Mouse (Mus musculus): Measurements from ENCODE around the gene Wnk2.
"Not testable (repeated sequence)": the region's sequence is repeated elsewhere in the genome, so short reads cannot be mapped to it uniquely, and the experiment has no call there.

Gene Wnk2

GRCm38 (mm10) chr13:49088874-49089273 is 58.9 kb downstream of the Wnk2 start:
- DNase-seq, result peak; percentile 75

- DNase-seq, result peak; percentile 65
Observed at GRCm38 (mm10) chr13:49087420-49087819, 60.4 kb downstream of the Wnk2 start.

GRCm38 (mm10) chr13:49086431-49086830 is 61.4 kb downstream of the Wnk2 start:
- peak; percentile 9 for DNase-seq

- peak; percentile 68 for DNase-seq
Observed at GRCm38 (mm10) chr13:49085211-49085610, 62.6 kb downstream of the Wnk2 start.

GRCm38 (mm10) chr13:49084781-49085180 is 63.0 kb downstream of the Wnk2 start:
- DNase-seq, result peak; percentile 58

- DNase-seq, result peak; percentile 17
Observed at GRCm38 (mm10) chr13:49083941-49084340, 63.9 kb downstream of the Wnk2 start.

GRCm38 (mm10) chr13:49082151-49082879 is 65.5 kb downstream of the Wnk2 start:
- no peak for DNase-seq

GRCm38 (mm10) chr13:49076196-49076595 is 71.6 kb downstream of the Wnk2 start:
- DNase-seq, result no peak

- no peak for DNase-seq
Observed at GRCm38 (mm10) chr13:49075377-49075776, 72.4 kb downstream of the Wnk2 start.

GRCm38 (mm10) chr13:49073295-49073694 is 74.5 kb downstream of the Wnk2 start:
- no peak for DNase-seq

- DNase-seq, result no peak
Observed at GRCm38 (mm10) chr13:49071861-49072260, 76.0 kb downstream of the Wnk2 start.

GRCm38 (mm10) chr13:49069979-49070378 is 77.8 kb downstream of the Wnk2 start:
- DNase-seq, result no peak

GRCm38 (mm10) chr13:49069393-49069792 is 78.4 kb downstream of the Wnk2 start:
- no peak for DNase-seq

GRCm38 (mm10) chr13:49064257-49064656 is 83.6 kb downstream of the Wnk2 start:
- no peak for DNase-seq

GRCm38 (mm10) chr13:49060456-49060855 is 87.4 kb downstream of the Wnk2 start:
- DNase-seq, result no peak

- peak; percentile 63 for DNase-seq
Observed at GRCm38 (mm10) chr13:49058528-49058927, 89.3 kb downstream of the Wnk2 start.

- no peak for DNase-seq
Observed at GRCm38 (mm10) chr13:49056304-49056703, 91.5 kb downstream of the Wnk2 start.

- DNase-seq, result not testable (repeated sequence)
Observed at GRCm38 (mm10) chr13:49054753-49055152, 93.1 kb downstream of the Wnk2 start.

GRCm38 (mm10) chr13:49053333-49053732 is 94.5 kb downstream of the Wnk2 start:
- no peak for DNase-seq

- DNase-seq, result no peak
Observed at GRCm38 (mm10) chr13:49052512-49052911, 95.3 kb downstream of the Wnk2 start.

GRCm38 (mm10) chr13:49047393-49047792 is 100.4 kb downstream of the Wnk2 start:
- no peak for DNase-seq

GRCm38 (mm10) chr13:49044145-49044561 is 103.7 kb downstream of the Wnk2 start:
- no peak for DNase-seq

GRCm38 (mm10) chr13:49042371-49042770 is 105.4 kb downstream of the Wnk2 start:
- no peak for DNase-seq

GRCm38 (mm10) chr13:49036928-49037574 is 110.8 kb downstream of the Wnk2 start:
- no peak for DNase-seq
